Mouse (Mus musculus) myocyte (in vitro differentiated cells): ENCODE measurements around the gene Avpr1a. TPM values are rescaled to one million over a fixed set of nuclear protein-coding genes. Genes with fewer than 3 reads are reported as not detected.

ENCODE experiments used
- H3K27me3 ChIP-seq: one replicate; pipeline ENCODE4 v1.6.1; 2011; ENCODE audit not compliant: control insufficient read depth, insufficient read depth, insufficient read length
- H3K36me3 ChIP-seq: one replicate; pipeline ENCODE4 v1.6.1; 2011; ENCODE audit not compliant: control insufficient read depth, insufficient read depth
- H3K4me2 ChIP-seq: one replicate; pipeline ENCODE4 v1.6.1; 2011; ENCODE audit warnings: low read depth, control low read depth
- H3K4me3 ChIP-seq: one replicate; pipeline ENCODE4 v1.5.1; 2011; ENCODE audit warnings: mild to moderate bottlenecking, control low read depth, moderate library complexity
- H3K79me2 ChIP-seq: one replicate; pipeline ENCODE4 v1.6.1; 2011; ENCODE audit not compliant: control insufficient read depth, insufficient read depth
- H3ac ChIP-seq: one replicate; pipeline ENCODE4 v1.6.1; 2011; ENCODE audit not compliant: control insufficient read depth, insufficient read length
- CEBPB ChIP-seq: IDR thresholded peaks from 2 replicates; pipeline ENCODE4 v1.6.1; 2011; ENCODE audit warnings: mild to moderate bottlenecking, moderate library complexity; ENCODE audit not compliant: poor library complexity, insufficient read depth, severe bottlenecking
- E2F4 ChIP-seq: IDR thresholded peaks from one replicate; pipeline ENCODE4 v1.6.1; 2011; ENCODE audit warnings: mild to moderate bottlenecking, control low read depth, moderate library complexity; ENCODE audit not compliant: insufficient read depth
- MAX ChIP-seq: IDR thresholded peaks from one replicate; pipeline ENCODE4 v1.6.1; 2011; ENCODE audit warnings: low read depth, mild to moderate bottlenecking, control low read depth
- MYOD1 ChIP-seq, 3 experiments: IDR thresholded peaks; one replicate each; pipeline ENCODE4 v1.6.1; 2011; ENCODE audit warnings: control low read depth in 2 of 3, low read depth in 2 of 3, mild to moderate bottlenecking in 2 of 3, moderate library complexity in 1 of 3; ENCODE audit not compliant: insufficient read length in 2 of 3, control insufficient read depth in 1 of 3
- MYOG ChIP-seq, 3 experiments: IDR thresholded peaks; one replicate each; pipeline ENCODE4 v1.6.1; 2011; ENCODE audit warnings: control low read depth in 2 of 3, low read depth in 2 of 3, mild to moderate bottlenecking in 2 of 3; ENCODE audit not compliant: insufficient read length in 2 of 3, control insufficient read depth in 1 of 3, insufficient read depth in 1 of 3
- POLR2A ChIP-seq: IDR thresholded peaks from one replicate; pipeline ENCODE4 v1.6.1; 2011; ENCODE audit warnings: low read depth, mild to moderate bottlenecking, control low read depth, moderate library complexity; ENCODE audit not compliant: insufficient read length
- POLR2AphosphoS2 ChIP-seq: IDR thresholded peaks from one replicate; pipeline ENCODE4 v1.6.1; 2011; ENCODE audit warnings: low read depth, control low read depth; ENCODE audit not compliant: insufficient read length
- REST ChIP-seq: IDR thresholded peaks from one replicate; pipeline ENCODE4 v1.6.1; 2011; ENCODE audit warnings: mild to moderate bottlenecking, control low read depth, moderate library complexity; ENCODE audit not compliant: insufficient read depth, insufficient read length
- SRF ChIP-seq: IDR thresholded peaks from one replicate; pipeline ENCODE4 v1.6.1; 2011; ENCODE audit warnings: low read depth; ENCODE audit not compliant: control insufficient read depth, insufficient read length
- TCF12 ChIP-seq: IDR thresholded peaks from one replicate; pipeline ENCODE4 v1.6.1; 2011; ENCODE audit warnings: mild to moderate bottlenecking, control low read depth; ENCODE audit not compliant: poor library complexity, insufficient read depth, severe bottlenecking
- TCF3 ChIP-seq: IDR thresholded peaks from one replicate; pipeline ENCODE4 v1.6.1; 2011; ENCODE audit warnings: low read depth, control low read depth; ENCODE audit not compliant: insufficient read length
- USF1 ChIP-seq: IDR thresholded peaks from one replicate; pipeline ENCODE4 v1.6.1; 2011; ENCODE audit warnings: low read depth, mild to moderate bottlenecking, control low read depth, moderate library complexity
- polyA plus RNA-seq: library from polyadenylated mRNA; unstranded; fragments of >200 nt; fragmentation: generic; extraction: Trizol; gene quantifications from one replicate; pipeline ENCODE4 v1.2.1, GENCODE M21; 2012; ENCODE audit warnings: missing spikeins

Avpr1a gene
- polyA plus RNA-seq: 0.08 TPM

- H3K4me2 ChIP-seq: peak within 1 kb of the TSS; percentile 80
- no peaks in the 10 kb centered on the region for H3K27me3 ChIP-seq
- TF ChIP-seq MAX (no peak), E2F4 (no peak), POLR2AphosphoS2 (no peak), REST (no peak)
- H3K36me3 ChIP-seq: no peaks in the 10 kb centered on the region
- H3K4me3 ChIP-seq: peak within 1 kb of the TSS; percentile 26
- no peaks in the 10 kb centered on the region for H3K79me2 ChIP-seq
- no peak within 1 kb of the TSS for H3ac ChIP-seq
These were observed at the start of gene Avpr1a for GRCm38 (mm10) chr10:122447861-122448716. Avpr1a (plus strand) TSS chr10:122448499.

GRCm38 (mm10) chr10:122402270-122402669, 46.0 kb upstream of the Avpr1a start:
- no peaks in the 10 kb centered on the region for H3K36me3 ChIP-seq
- no peak for TF ChIP-seq USF1
- no peak for TF ChIP-seq REST
- TF ChIP-seq CEBPB: no peak
- TF ChIP-seq MYOD1 (IDR thresholded peaks at IDR 0.05; ENCODE audit: control insufficient read depth in 1 of 3, insufficient read length in 2 of 3, low read depth in 2 of 3): no peak
- TF ChIP-seq TCF12: no peak
- no peak for TF ChIP-seq POLR2A
- no peak overlapping the region for H3ac ChIP-seq
- no peak overlapping the region for H3K4me3 ChIP-seq
- H3K27me3 ChIP-seq: no peaks in the 10 kb centered on the region
- no peaks in the 10 kb centered on the region for H3K79me2 ChIP-seq
- H3K4me2 ChIP-seq: no peak overlapping the region

DNA sequence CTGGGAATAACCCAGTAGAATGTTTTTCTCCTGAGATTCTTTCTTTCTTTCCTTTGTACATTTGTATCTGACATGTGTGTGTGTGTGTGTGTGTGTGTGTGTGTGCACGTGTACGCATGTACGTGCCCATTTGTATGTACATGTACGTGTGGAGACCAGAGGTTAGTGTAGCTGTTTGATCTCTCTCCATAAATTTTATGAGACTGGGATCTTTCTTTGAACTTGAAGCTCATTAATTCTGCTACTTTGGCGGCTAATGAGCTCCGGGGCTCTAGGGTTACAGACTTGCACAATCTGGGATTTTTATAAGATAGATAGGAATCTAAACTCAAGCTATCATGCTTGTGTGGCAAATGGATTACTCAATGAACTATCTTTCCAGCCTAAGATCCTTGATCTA, 42.0 kb upstream of the Avpr1a start:
- Histone ChIP-seq H3K27me3 (no peaks in the 10 kb centered on the region), H3ac (no peak overlapping the region), H3K4me3 (no peak overlapping the region), H3K79me2 (no peaks in the 10 kb centered on the region), H3K36me3 (no peaks in the 10 kb centered on the region), H3K4me2 (no peak overlapping the region)
- no peak for TF ChIP-seq TCF12
- TF ChIP-seq MYOD1 (IDR thresholded peaks at IDR 0.05; ENCODE audit: control insufficient read depth in 1 of 3, insufficient read length in 2 of 3, low read depth in 2 of 3): no peak
- TF ChIP-seq MYOG (IDR thresholded peaks at IDR 0.05; ENCODE audit: control insufficient read depth in 1 of 3, insufficient read depth in 1 of 3, insufficient read length in 2 of 3, low read depth in 2 of 3): no peak
- no peak for TF ChIP-seq E2F4
- TF ChIP-seq REST: no peak
- no peak for TF ChIP-seq TCF3
- no peak for TF ChIP-seq CEBPB
- TF ChIP-seq MAX: no peak
- TF ChIP-seq SRF: no peak
- no peak for TF ChIP-seq POLR2A
- TF ChIP-seq USF1: no peak
- TF ChIP-seq POLR2AphosphoS2: no peak

DNA sequence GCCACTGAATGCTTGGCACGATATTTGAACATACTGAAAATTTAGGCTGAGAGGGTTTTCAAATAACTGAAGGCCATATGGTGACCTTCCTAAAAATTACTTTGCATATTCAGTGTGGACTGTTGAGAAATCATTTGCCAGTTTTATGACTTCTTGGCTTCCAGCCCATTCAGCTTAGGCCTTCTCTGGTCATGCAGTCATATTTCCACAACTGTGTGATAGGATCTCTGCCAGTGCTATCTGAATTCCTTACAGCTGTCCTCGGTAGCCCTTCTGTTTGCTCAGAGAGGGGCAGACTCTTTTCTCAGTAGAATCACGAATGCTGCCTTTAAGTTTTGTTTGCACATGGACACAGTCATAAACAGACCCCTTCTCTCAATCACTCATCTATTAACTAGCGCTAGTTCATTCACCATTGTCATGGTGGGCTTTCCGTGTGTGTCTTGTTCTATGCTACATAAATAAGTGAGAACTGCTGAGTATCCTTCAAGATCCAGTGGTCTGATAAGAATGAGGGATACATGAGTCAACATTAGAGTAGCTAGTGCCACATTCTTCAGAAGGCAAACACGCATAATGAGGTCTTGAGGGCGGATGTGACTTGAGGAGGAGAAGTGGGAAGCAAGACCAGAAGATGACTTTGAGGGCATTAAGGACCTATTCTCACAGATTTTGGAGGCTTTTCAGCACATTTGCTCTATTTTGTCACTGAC, 39.4 kb upstream of the Avpr1a start:
- H3K4me2 ChIP-seq: peak overlapping the region; percentile 43
- H3K36me3 ChIP-seq: no peaks in the 10 kb centered on the region
- no peaks in the 10 kb centered on the region for H3K79me2 ChIP-seq
- TF ChIP-seq MYOD1 (IDR thresholded peaks at IDR 0.05; ENCODE audit: control insufficient read depth in 1 of 3, insufficient read length in 2 of 3, low read depth in 2 of 3) (peak in 1 of 3 experiments; percentile 37), POLR2A (no peak), CEBPB (0 out of 2 replicates have a peak, but pooled peaks have one; percentile 12), REST (no peak)
- no peak overlapping the region for H3ac ChIP-seq
- no peaks in the 10 kb centered on the region for H3K27me3 ChIP-seq
- H3K4me3 ChIP-seq: no peak overlapping the region

DNA sequence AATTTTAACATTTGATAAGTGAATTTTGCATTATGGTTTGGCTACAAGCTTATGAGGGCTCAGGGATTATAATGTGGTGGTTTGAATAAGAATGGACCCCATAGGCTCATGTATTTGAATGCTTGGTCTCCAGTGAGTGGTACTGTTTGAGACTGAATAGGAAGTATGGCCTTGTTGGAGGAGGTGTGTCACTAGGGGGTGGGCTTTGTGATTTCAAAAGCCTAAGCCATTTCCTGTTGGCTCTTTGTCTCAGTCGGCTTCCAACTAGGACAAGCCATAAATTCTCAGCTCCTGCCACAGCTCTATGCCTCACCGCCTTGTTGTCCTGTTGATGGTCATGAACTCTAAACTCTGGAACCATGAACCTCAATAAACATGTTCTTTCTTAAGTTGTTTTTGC, 37.5 kb upstream of the Avpr1a start:
- Histone ChIP-seq H3ac (no peak overlapping the region), H3K4me2 (no peak overlapping the region), H3K36me3 (no peaks in the 10 kb centered on the region), H3K27me3 (no peaks in the 10 kb centered on the region), H3K4me3 (no peak overlapping the region), H3K79me2 (no peaks in the 10 kb centered on the region)
- TF ChIP-seq REST (no peak), POLR2A (no peak), TCF3 (no peak), POLR2AphosphoS2 (no peak), TCF12 (no peak), MAX (no peak), CEBPB (no peak), SRF (no peak), MYOG (IDR thresholded peaks at IDR 0.05; ENCODE audit: control insufficient read depth in 1 of 3, insufficient read depth in 1 of 3, insufficient read length in 2 of 3, low read depth in 2 of 3) (no peak), USF1 (no peak)
